Mouse (Mus musculus): ENCODE results near the gene Akna.

GRCm38 (mm10) chr4:63435402-63435801 is 32.2 kb upstream of the Akna start:
- TF ChIP-seq CEBPB (IDR thresholded peaks at IDR 0.05; ENCODE audit: insufficient read depth, poor library complexity, severe bottlenecking) (no peak), POLR2A (IDR thresholded peaks at IDR 0.05; ENCODE audit: insufficient read length, low read depth) (no peak), MYOD1 (IDR thresholded peaks at IDR 0.05; ENCODE audit: control insufficient read depth in 1 of 3, insufficient read length in 2 of 3, low read depth in 2 of 3) (no peak), MAX (IDR thresholded peaks at IDR 0.05; ENCODE audit: low read depth) (no peak), TCF12 (IDR thresholded peaks at IDR 0.05; ENCODE audit: insufficient read depth, poor library complexity, severe bottlenecking) (no peak)
